Mouse (Mus musculus) G1E (cell line): ENCODE measurements around the gene Plac1.

ENCODE experiments used
- CTCF ChIP-seq: IDR thresholded peaks from 2 replicates; pipeline ENCODE4 v1.5.1; 2012; ENCODE audit warnings: low read depth, low read length, inconsistent platforms, mixed read lengths
- GATA1 ChIP-seq: IDR thresholded peaks from 2 replicates; pipeline ENCODE4 v1.6.1; 2012; ENCODE audit warnings: borderline replicate concordance, low read length, inconsistent platforms, mixed read lengths
- TAL1 ChIP-seq: conservative IDR thresholded peaks from 2 replicates; pipeline ENCODE4 v1.6.1; 2012; ENCODE audit warnings: low read depth, low read length, inconsistent platforms, mixed read lengths

DNA sequence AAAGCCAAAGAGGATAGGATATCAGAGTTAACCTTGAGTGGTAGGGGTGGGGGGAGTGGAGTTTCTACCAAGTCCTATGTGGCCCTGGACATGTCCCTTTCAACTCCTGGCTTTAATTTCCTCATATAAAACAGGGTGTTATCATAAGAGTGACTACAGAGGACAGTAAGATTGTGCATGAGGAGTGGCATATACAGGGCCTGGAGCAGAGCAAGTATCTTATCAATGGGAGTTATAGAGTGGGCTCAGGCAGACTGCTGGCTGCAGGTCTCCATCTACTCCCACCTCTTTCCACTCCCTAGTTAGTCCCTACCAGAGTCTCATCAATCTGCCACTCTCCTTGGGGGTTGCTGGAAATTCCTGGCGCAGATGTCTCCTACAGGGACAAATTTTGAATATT, 152.7 kb downstream of the Plac1 start:
- TF ChIP-seq CTCF (no peak), GATA1 (no peak), TAL1 (no peak)
